Mouse (Mus musculus) forebrain, embryonic 11.5 days (tissue): ENCODE measurements around the gene Acap2. TPM values are rescaled to one million over a fixed set of nuclear protein-coding genes. Genes with fewer than 3 reads are reported as not detected.

ENCODE experiments used
- ATAC-seq: fragments of 200-750 bp; cut with Nextera tagmentation; replicated peaks from 2 replicates; pipeline ENCODE4 v1.8.0; 2017; ENCODE audit warnings: moderate TSS enrichment; ENCODE audit not compliant: low FRiP score
- DNase-seq: peaks from one replicate; pipeline ENCODE4 v3.0.0-alpha.2; 2017; ENCODE audit warnings: low spot score
- H3K27ac ChIP-seq: fragments of 300-500 bp; sonication (generic); 2 replicates; pipeline ENCODE4 v1.5.1; 2014; ENCODE audit warnings: low read depth, low read length
- H3K27me3 ChIP-seq: fragments of 300-500 bp; sonication (generic); 2 replicates; pipeline ENCODE4 v1.6.1; 2014; ENCODE audit warnings: mild to moderate bottlenecking, low read length, mixed read lengths; ENCODE audit not compliant: control insufficient read depth, insufficient read depth
- H3K36me3 ChIP-seq: fragments of 300-500 bp; sonication (generic); 2 replicates; pipeline ENCODE4 v1.6.1; 2014; ENCODE audit warnings: mild to moderate bottlenecking, low read length, moderate library complexity, mixed read lengths; ENCODE audit not compliant: control insufficient read depth, insufficient read depth
- H3K4me1 ChIP-seq: fragments of 300-500 bp; sonication (generic); replicated peaks from 2 replicates; pipeline ENCODE4 v1.6.1; 2014; ENCODE audit warnings: low read length, mixed read lengths; ENCODE audit not compliant: control insufficient read depth, insufficient read depth
- H3K4me2 ChIP-seq: fragments of 300-500 bp; sonication (generic); 2 replicates; pipeline ENCODE4 v1.6.1; 2014; ENCODE audit warnings: low read depth, mild to moderate bottlenecking, low read length, moderate library complexity, mixed read lengths; ENCODE audit not compliant: severe bottlenecking
- H3K4me3 ChIP-seq: fragments of 300-500 bp; sonication (generic); 2 replicates; pipeline ENCODE4 v1.5.1; 2014; ENCODE audit warnings: low read depth, low read length
- H3K9ac ChIP-seq: fragments of 300-500 bp; sonication (generic); 2 replicates; pipeline ENCODE4 v1.6.1; 2014; ENCODE audit warnings: low read length
- H3K9me3 ChIP-seq: fragments of 300-500 bp; sonication (generic); 2 replicates; pipeline ENCODE4 v1.6.1; 2016; ENCODE audit warnings: low read length, mixed read lengths; ENCODE audit not compliant: control insufficient read depth
- WGBS: fragments of 180-500 bp; shearing (Covaris S2); extraction: QIAGEN DNeasy Blood & Tissue Kit; methylation state at CpG from one replicate; pipeline ENCODE4 v1.1.7; 2014; 5-methylcytosine and 5-hydroxymethylcytosine counted together
- polyA plus RNA-seq: library from polyadenylated mRNA; unstranded; fragments of >200 nt; fragmentation: Nextera tagmentation; extraction: Ambion mirVana; gene quantifications from 2 replicates; pipeline ENCODE4 v1.2.1, GENCODE M21; 2014

Gene Acap2
- polyA plus RNA-seq, 1 experiment from 2014 or later, result 29.5 TPM

DNA sequence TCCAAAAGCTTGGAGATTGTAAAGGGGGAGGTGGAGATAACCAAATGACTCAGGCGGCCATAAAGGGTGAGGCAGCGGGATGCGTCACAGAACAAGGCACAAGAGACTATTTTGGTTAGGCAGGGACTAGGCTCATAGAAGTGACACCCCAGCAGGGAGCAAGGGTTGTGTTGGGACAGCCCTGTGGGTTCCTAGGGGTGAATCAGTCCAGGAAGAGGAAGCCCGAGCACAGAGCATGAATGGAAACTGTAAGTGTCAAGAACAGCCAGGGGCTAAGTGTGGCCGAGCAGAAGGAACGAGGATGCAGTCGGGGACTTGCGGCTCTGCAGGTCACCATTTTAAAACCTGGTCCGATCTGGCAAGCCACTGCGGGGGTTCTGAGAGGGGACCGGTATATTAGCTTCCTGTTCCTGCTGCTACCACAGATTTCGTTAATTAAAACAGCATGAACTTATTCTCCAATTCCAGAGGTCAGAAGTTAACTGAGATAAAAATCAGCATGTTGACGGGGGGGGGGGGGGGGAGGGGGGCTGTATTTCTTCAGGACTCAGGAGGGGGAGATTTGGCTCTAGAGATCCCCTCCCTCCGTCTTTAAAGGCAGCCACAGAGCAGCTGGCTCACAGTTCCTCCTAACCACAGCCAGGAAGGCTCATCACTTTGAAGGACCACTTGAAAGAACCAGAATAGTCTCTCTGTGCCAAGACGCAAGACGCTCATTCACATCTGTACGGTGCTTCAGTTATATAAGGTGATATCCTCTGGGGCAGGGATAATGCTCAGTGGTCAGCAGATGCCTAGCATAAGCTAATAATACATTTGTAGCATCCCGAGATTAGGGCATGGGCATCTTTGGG, 34.6 kb upstream of the Acap2 start:
- no peak overlapping the region for H3K4me2 ChIP-seq
- H3K4me3 ChIP-seq, result no peak overlapping the region
- H3K9me3 ChIP-seq, result no peaks in the 10 kb centered on the region
- H3K4me1 ChIP-seq, result no peaks in the 10 kb centered on the region
- no peak overlapping the region for H3K27ac ChIP-seq
- WGBS, result 37% methylated on average over 18 of the region's 18 CpGs
- ATAC-seq (no peak), DNase-seq (peak; percentile 57)
- no peaks in the 10 kb centered on the region for H3K36me3 ChIP-seq
- no peak overlapping the region for H3K9ac ChIP-seq
- no peaks in the 10 kb centered on the region for H3K27me3 ChIP-seq

DNA sequence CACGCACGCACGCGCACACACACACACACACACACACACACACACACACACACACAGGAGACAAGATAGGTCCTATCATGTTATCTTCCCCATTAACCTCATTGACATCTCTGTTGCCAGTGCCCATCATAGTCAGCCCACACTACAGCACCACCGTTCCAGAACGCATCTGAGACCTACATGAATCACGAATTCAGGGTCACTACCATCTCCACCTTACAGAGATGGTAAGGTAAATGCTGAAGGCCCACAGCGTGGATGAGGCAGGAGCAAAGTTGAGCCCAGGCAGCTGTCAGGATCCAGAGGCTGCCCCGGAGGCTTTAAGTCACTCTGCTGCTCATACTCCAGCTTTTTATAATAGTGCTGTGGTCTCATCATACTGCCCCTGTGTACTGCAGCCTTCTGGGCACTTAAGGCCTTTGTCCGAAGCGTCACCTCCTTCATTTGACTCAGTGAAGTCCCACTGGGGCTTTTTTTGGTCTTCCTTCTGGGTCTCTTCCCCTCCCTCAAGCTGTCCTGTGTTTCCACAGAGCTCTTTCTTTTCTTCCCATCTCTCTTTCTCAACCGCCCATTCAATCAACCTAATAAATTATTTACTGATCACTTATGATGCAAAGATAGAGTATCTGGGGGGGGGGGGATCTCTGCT, 33.9 kb upstream of the Acap2 start:
- Histone ChIP-seq H3K9me3 (no peaks in the 10 kb centered on the region), H3K4me3 (no peak overlapping the region), H3K4me2 (no peak overlapping the region), H3K27me3 (no peaks in the 10 kb centered on the region), H3K27ac (no peak overlapping the region), H3K36me3 (no peaks in the 10 kb centered on the region), H3K9ac (no peak overlapping the region), H3K4me1 (no peaks in the 10 kb centered on the region)
- peak; percentile 41 for DNase-seq
- no peak for ATAC-seq
- 82% methylated on average over 12 of the region's 12 CpGs for WGBS

DNA sequence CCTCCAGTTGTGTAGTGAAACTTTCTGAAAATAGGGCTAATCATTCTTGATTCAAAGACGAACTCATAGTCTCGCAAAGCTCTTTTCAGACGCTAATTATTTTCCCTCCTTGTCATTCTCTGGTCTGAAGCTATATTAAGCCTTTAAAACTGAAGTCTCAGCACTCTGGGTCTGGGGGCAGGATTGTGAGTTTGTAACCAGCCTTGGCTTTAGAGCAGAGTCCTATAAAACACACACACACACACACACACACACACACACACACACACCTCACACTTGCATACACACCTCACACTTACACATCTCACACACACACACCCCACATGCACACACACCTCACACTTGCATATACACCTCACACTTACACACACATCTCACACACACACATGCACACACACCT, 33.3 kb upstream of the Acap2 start:
- H3K4me2 ChIP-seq, result no peak overlapping the region
- H3K9me3 ChIP-seq, result no peaks in the 10 kb centered on the region
- ATAC-seq, result no peak
- WGBS, result 31% methylated on average over 3 of the region's 3 CpGs
- no peaks in the 10 kb centered on the region for H3K27me3 ChIP-seq
- no peaks in the 10 kb centered on the region for H3K4me1 ChIP-seq
- no peak overlapping the region for H3K27ac ChIP-seq
- H3K4me3 ChIP-seq, result no peak overlapping the region
- no peaks in the 10 kb centered on the region for H3K36me3 ChIP-seq
- DNase-seq, result peak; percentile 30
- H3K9ac ChIP-seq, result no peak overlapping the region

DNA sequence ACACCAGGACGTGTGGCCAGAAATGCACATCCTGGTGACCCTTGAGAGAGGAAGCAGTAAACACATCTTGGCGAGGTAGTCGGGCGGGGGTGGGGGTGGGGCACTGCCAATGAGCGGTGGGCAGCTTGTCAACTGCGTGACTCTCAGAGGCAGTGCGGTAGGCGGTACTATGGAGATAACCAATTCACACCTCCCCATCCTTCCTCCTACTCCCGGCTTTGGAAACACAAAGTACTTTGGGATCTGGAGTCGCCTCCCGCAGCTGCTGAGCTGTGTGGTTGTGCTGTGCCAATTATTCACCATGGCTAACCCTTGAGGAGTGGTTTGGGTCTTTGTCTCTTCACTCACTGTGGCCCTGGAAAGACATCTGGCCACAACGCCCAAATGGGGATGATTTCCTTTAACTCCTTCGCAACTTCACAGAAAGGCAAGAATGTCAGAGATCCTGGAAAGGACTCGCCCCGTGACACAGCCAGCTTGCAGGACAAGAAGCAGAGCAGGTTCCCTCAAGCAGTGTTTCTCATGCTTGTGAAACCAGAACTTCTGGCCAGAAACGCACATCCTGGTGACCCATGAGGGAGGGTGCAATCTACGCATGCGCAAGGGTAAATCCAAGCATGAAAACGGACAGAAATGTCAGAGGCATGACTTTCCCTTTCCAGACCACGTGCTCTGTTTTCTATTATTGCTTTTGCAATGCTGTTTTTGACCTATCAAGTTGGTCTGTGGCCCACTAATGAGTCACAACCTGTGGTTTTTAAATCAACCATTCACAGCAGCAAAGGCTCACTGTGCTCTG, 32.7 kb upstream of the Acap2 start:
- no peaks in the 10 kb centered on the region for H3K9me3 ChIP-seq
- DNase-seq (peak; percentile 48), ATAC-seq (no peak)
- no peak overlapping the region for H3K4me3 ChIP-seq
- H3K36me3 ChIP-seq, result no peaks in the 10 kb centered on the region
- H3K27ac ChIP-seq, result no peak overlapping the region
- no peak overlapping the region for H3K4me2 ChIP-seq
- no peaks in the 10 kb centered on the region for H3K4me1 ChIP-seq
- no peaks in the 10 kb centered on the region for H3K27me3 ChIP-seq
- WGBS, result 36% methylated on average over 20 of the region's 20 CpGs
- no peak overlapping the region for H3K9ac ChIP-seq

DNA sequence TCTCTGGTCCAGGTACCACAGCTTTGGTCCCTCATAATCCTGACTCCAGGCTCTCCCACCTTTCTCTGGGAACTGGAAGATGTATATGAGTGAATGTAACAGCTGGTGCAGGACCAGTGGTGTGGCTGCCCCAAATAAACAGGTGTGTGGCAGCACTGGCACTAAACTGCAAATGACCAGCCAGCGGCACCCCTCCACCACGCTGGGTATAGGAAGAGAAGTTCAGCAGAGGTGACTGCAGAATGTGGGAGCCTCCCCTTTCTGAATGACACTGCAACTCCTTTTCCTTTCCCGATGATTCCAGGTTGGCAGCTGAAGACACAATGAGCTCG, 32.1 kb upstream of the Acap2 start:
- DNase-seq, result no peak
- ATAC-seq, result no peak
- no peak overlapping the region for H3K4me2 ChIP-seq
- no peak overlapping the region for H3K4me3 ChIP-seq
- WGBS, result 63% methylated on average over 4 of the region's 4 CpGs
- no peaks in the 10 kb centered on the region for H3K36me3 ChIP-seq
- H3K4me1 ChIP-seq, result no peaks in the 10 kb centered on the region
- no peak overlapping the region for H3K27ac ChIP-seq
- H3K9ac ChIP-seq, result no peak overlapping the region
- no peaks in the 10 kb centered on the region for H3K27me3 ChIP-seq
- H3K9me3 ChIP-seq, result no peaks in the 10 kb centered on the region

DNA sequence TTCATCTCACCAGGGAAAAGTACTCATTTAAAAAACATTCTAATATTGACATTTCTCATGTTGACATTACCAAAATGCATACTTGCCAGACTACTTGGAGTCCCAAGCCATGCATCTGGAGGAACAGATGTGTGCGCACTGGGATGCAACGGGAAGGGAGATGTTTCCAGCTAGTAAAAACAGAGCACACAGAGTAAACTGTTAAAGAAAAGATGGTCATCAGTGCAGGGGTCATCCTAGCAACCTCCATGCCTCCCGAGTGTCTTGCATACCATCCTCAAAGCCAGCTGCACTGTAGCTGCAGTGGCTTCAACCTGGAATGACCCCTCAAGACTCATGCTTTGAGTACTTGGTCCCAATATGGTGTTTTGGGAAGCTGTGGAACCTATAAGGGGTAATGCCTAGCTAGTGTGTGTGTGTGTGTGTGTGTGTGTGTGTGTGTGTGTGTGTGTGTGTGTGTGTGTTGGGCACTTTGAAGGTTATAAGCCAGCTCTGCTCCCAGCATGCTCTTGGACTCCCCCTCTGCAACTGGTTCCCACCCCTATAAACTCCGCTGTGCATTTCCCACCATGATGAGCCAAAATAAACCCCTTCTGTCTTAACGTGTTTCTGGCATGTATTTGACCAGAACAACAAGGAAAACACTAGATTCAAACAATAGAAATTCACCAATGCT, 31.6 kb upstream of the Acap2 start:
- DNase-seq, result no peak
- Histone ChIP-seq H3K4me3 (no peak overlapping the region), H3K27me3 (no peaks in the 10 kb centered on the region), H3K9ac (no peak overlapping the region), H3K27ac (no peak overlapping the region), H3K9me3 (no peaks in the 10 kb centered on the region), H3K4me2 (no peak overlapping the region), H3K36me3 (no peaks in the 10 kb centered on the region), H3K4me1 (no peaks in the 10 kb centered on the region)
- 82% methylated on average over 5 of the region's 5 CpGs for WGBS
- no peak for ATAC-seq

DNA sequence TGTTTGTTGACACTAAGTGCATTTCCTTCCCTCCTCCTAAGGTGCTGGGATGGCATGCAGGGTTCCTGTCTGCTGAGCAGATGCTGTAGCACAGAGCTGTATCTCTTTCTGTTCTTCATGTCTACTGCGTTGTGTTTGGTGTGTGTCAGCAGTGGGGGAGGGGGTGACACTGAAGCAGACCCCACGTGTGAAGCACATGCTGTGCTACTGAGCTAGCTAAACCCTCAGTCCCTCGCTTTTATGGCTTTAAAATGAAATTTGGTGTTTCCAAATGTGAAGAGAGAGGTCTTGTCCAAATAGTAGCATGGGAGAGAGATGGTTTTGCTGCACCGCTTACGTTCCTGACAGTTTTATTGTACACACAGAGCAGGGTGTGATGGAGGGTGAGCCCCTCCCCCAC, 30.5 kb upstream of the Acap2 start:
- DNase-seq, result no peak
- ATAC-seq, result no peak
- no peak overlapping the region for H3K4me2 ChIP-seq
- no peak overlapping the region for H3K4me3 ChIP-seq
- H3K9me3 ChIP-seq, result no peaks in the 10 kb centered on the region
- no peak overlapping the region for H3K27ac ChIP-seq
- 87% methylated on average over 5 of the region's 5 CpGs for WGBS
- H3K4me1 ChIP-seq, result no peaks in the 10 kb centered on the region
- no peaks in the 10 kb centered on the region for H3K36me3 ChIP-seq
- H3K9ac ChIP-seq, result no peak overlapping the region
- H3K27me3 ChIP-seq, result no peaks in the 10 kb centered on the region

DNA sequence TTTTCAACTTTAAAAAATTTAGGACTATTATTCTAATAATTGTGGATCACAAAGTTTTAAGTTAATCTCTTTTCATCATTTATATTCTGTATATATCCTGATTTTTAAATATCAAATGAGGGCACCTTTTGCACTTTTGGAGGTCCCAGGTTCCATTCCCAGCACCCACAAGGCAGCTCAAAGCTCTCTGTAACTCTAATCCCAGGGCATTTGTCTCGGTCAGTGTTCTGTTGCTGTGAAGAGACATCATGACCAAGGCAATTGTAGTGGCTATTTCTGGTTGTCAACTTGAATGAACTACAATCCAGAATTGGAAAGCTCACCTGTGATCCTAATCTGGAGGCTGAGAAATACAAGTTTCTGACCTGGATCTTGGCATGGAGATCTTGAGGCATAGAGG, 26.7 kb upstream of the Acap2 start:
- H3K4me3 ChIP-seq, result no peak overlapping the region
- no peak overlapping the region for H3K4me2 ChIP-seq
- H3K27ac ChIP-seq, result no peak overlapping the region
- H3K4me1 ChIP-seq, result no peaks in the 10 kb centered on the region
- DNase-seq (no peak), ATAC-seq (no peak)
- no peaks in the 10 kb centered on the region for H3K36me3 ChIP-seq
- 93% methylated on average over 1 of the region's 1 CpGs for WGBS
- H3K9me3 ChIP-seq, result no peaks in the 10 kb centered on the region
- no peaks in the 10 kb centered on the region for H3K27me3 ChIP-seq
- H3K9ac ChIP-seq, result no peak overlapping the region
